Mouse (Mus musculus) skeletal muscle tissue, adult 2 months (tissue): ENCODE results near the gene Eif2s3y.

Source experiments
- DNase-seq: peaks from one replicate; pipeline ENCODE4 v3.0.0-alpha.2; 2012; ENCODE audit warnings: low read depth, low spot score

The Eif2s3y gene

DNA sequence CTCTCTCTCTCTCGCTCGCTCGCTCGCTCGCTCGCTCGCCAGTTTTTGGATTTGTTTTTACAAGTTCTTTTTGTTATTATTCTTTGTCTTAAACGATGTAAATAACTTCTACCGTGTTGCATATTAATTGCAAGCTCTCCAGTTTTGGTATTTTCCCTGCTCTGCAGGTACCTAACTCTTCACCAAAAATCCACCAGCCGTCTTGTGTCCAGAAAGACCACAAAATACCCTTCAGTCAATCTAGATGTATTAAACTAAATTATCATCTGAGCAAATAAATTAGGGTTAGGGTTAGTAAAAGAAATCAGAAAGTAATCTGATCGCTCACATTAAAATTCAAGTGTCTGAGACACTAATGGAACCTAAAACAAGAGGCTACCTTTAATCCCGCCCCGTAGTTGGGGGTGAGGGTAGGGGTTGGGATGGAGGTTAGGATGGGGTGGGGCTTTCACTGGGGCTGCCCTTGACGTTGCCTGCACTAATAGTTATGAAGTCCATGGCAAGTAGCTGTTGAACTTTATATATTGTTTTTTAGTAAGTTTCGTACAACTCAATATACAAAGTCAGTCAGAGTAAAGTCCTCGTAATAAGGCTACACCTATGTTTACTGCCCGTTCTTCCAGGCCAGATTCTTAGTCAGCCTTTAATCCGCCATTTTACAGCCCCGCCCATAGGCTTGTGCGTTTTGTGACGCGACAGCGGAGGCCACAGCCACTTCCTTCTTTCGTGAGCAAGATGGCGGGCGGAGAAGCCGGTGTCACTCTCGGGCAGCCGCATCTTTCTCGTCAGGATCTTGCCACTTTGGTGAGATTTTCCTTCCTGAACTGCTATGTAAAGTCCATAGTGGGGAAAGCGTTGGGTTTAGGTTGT, at the start of gene Eif2s3y:
Gene Eif2s3y (plus strand): TSS at position 662 of the 870 bp plus-strand sequence.
- peak; percentile 59 for DNase-seq
